Mouse (Mus musculus) embryonic facial prominence, embryonic 13.5 days (tissue): ENCODE data around the gene Inafm2. TPM values are rescaled to one million over a fixed set of nuclear protein-coding genes. Genes with fewer than 3 reads are reported as not detected.

Experiments used
- ATAC-seq: fragments of 200-750 bp; cut with Nextera tagmentation; 2 replicates; pipeline ENCODE4 v1.8.0; 2017; ENCODE audit warnings: low read depth; ENCODE audit not compliant: insufficient number of reproducible peaks, insufficient read depth, low FRiP score, low TSS enrichment
- H3K27ac ChIP-seq: fragments of 300-500 bp; sonication (generic); 2 replicates; pipeline ENCODE4 v1.5.1; 2015; ENCODE audit warnings: moderate library complexity, mild to moderate bottlenecking, inconsistent platforms
- H3K27me3 ChIP-seq: fragments of 300-500 bp; sonication (generic); 2 replicates; pipeline ENCODE4 v1.6.1; 2015; ENCODE audit warnings: mild to moderate bottlenecking, inconsistent platforms
- H3K36me3 ChIP-seq: fragments of 300-500 bp; sonication (generic); 2 replicates; pipeline ENCODE4 v1.6.1; 2015; ENCODE audit warnings: mild to moderate bottlenecking, inconsistent platforms
- H3K4me1 ChIP-seq: fragments of 300-500 bp; sonication (generic); 2 replicates; pipeline ENCODE4 v1.6.1; 2015; ENCODE audit warnings: inconsistent platforms
- H3K4me2 ChIP-seq: fragments of 300-500 bp; sonication (generic); 2 replicates; pipeline ENCODE4 v1.6.1; 2015; ENCODE audit warnings: moderate library complexity, mild to moderate bottlenecking, inconsistent platforms
- H3K4me3 ChIP-seq: fragments of 300-500 bp; sonication (generic); 2 replicates; pipeline ENCODE4 v1.5.1; 2015; ENCODE audit warnings: mild to moderate bottlenecking, inconsistent platforms
- H3K9ac ChIP-seq: fragments of 300-500 bp; sonication (generic); 2 replicates; pipeline ENCODE4 v1.6.1; 2015; ENCODE audit warnings: mild to moderate bottlenecking, inconsistent platforms
- H3K9me3 ChIP-seq: fragments of 300-500 bp; sonication (generic); 2 replicates; pipeline ENCODE4 v1.6.1; 2016; ENCODE audit warnings: inconsistent platforms
- WGBS: fragments of 180-500 bp; shearing (Covaris S2); methylation state at CpG from one replicate; pipeline ENCODE4 v1.1.7; 2015; ENCODE audit warnings: mixed read lengths; 5-methylcytosine and 5-hydroxymethylcytosine counted together
- polyA plus RNA-seq: library from polyadenylated mRNA; unstranded; fragments of >200 nt; fragmentation: Nextera tagmentation; extraction: Ambion mirVana; gene quantifications from 2 replicates; pipeline ENCODE4 v1.2.1, GENCODE M21; 2015

The Inafm2 gene
- 12.7 and 13.1 TPM in 2 replicates for polyA plus RNA-seq

GRCm38 (mm10) chr2:118745232-118745884, at the start of gene Inafm2:
TSS of gene Inafm2 (plus strand) at chr2:118745758.
- peaks cover 37% of the 10 kb centered on the region for H3K27me3 ChIP-seq
- peak within 1 kb of the TSS; percentile 88 for H3K9ac ChIP-seq
- H3K4me2 ChIP-seq: peak within 1 kb of the TSS; percentile 98
- no peak within 1 kb of the TSS for H3K27ac ChIP-seq
- peaks cover 46% of the 10 kb centered on the region for H3K4me1 ChIP-seq
- H3K36me3 ChIP-seq: no peaks in the 10 kb centered on the region
- under 1% methylated on average over 49 of the region's 57 CpGs for WGBS
- H3K4me3 ChIP-seq: peak within 1 kb of the TSS; percentile 81
- no peaks in the 10 kb centered on the region for H3K9me3 ChIP-seq
- peak; percentile 89 for ATAC-seq

GRCm38 (mm10) chr2:118696451-118697308, 48.9 kb upstream of the Inafm2 start:
- Histone ChIP-seq H3K27me3 (peaks cover 59% of the 10 kb centered on the region), H3K4me3 (no peak overlapping the region), H3K4me1 (peaks cover 35% of the 10 kb centered on the region), H3K9me3 (no peaks in the 10 kb centered on the region), H3K4me2 (no peak overlapping the region), H3K27ac (no peak overlapping the region), H3K9ac (no peak overlapping the region), H3K36me3 (no peaks in the 10 kb centered on the region)
- WGBS: 57% methylated on average over 21 of the region's 21 CpGs
- ATAC-seq: no peak

- H3K36me3 ChIP-seq: no peaks in the 10 kb centered on the region
- no peak overlapping the region for H3K4me3 ChIP-seq
- no peak for ATAC-seq
- peak overlapping the region; percentile 14; the same call in 1 of the 2 replicates for H3K27ac ChIP-seq
- 45% methylated on average over 5 of the region's 5 CpGs for WGBS
- peaks cover 66% of the 10 kb centered on the region for H3K27me3 ChIP-seq
- no peaks in the 10 kb centered on the region for H3K9me3 ChIP-seq
- no peak overlapping the region for H3K9ac ChIP-seq
- no peak overlapping the region for H3K4me2 ChIP-seq
- peaks cover 37% of the 10 kb centered on the region for H3K4me1 ChIP-seq
Observed at GRCm38 (mm10) chr2:118697311-118697877, 48.2 kb upstream of the Inafm2 start.

- Histone ChIP-seq H3K27me3 (peaks cover 72% of the 10 kb centered on the region), H3K4me3 (no peak overlapping the region), H3K9me3 (no peaks in the 10 kb centered on the region), H3K4me2 (no peak overlapping the region), H3K4me1 (peaks cover 43% of the 10 kb centered on the region), H3K36me3 (no peaks in the 10 kb centered on the region), H3K27ac (peak overlapping the region; percentile 83), H3K9ac (no peak overlapping the region)
- 17% methylated on average over 7 of the region's 7 CpGs for WGBS
- no peak for ATAC-seq
Observed at GRCm38 (mm10) chr2:118697955-118698354, 47.6 kb upstream of the Inafm2 start.

- WGBS: 2% methylated on average over 32 of the region's 32 CpGs
- no peaks in the 10 kb centered on the region for H3K9me3 ChIP-seq
- H3K9ac ChIP-seq: no peak overlapping the region
Observed at GRCm38 (mm10) chr2:118700179-118701062, 45.1 kb upstream of the Inafm2 start.

GRCm38 (mm10) chr2:118701161-118701560, 44.4 kb upstream of the Inafm2 start:
- Histone ChIP-seq H3K27ac (no peak overlapping the region), H3K4me3 (no peak overlapping the region), H3K4me1 (peaks cover 55% of the 10 kb centered on the region), H3K4me2 (peak overlapping the region; percentile 55; the same call in 1 of the 2 replicates), H3K9me3 (no peaks in the 10 kb centered on the region), H3K27me3 (peaks cover 89% of the 10 kb centered on the region), H3K9ac (no peak overlapping the region), H3K36me3 (no peaks in the 10 kb centered on the region)
- no peak for ATAC-seq
- 4% methylated on average over 5 of the region's 5 CpGs for WGBS

More at GRCm38 (mm10) chr2:118700179-118701062, 45.1 kb upstream of the Inafm2 start:
- H3K4me2 ChIP-seq: peak overlapping the region; percentile 55
- H3K27me3 ChIP-seq: peaks cover 86% of the 10 kb centered on the region
- H3K4me3 ChIP-seq: peak overlapping the region; percentile 21
- no peaks in the 10 kb centered on the region for H3K36me3 ChIP-seq
- H3K27ac ChIP-seq: no peak overlapping the region
- no peak for ATAC-seq
- H3K4me1 ChIP-seq: peaks cover 58% of the 10 kb centered on the region

GRCm38 (mm10) chr2:118701971-118702882, 43.3 kb upstream of the Inafm2 start:
- Histone ChIP-seq H3K4me2 (peak overlapping the region; percentile 77), H3K9me3 (no peaks in the 10 kb centered on the region), H3K36me3 (no peaks in the 10 kb centered on the region), H3K27me3 (peaks cover 89% of the 10 kb centered on the region), H3K4me1 (peaks cover 50% of the 10 kb centered on the region), H3K27ac (no peak overlapping the region), H3K4me3 (peak overlapping the region; percentile 43), H3K9ac (peak overlapping the region; percentile 44; the same call in 1 of the 2 replicates)
- 4% methylated on average over 51 of the region's 51 CpGs for WGBS
- no peak for ATAC-seq

- peak overlapping the region; percentile 44 for H3K9ac ChIP-seq
- ATAC-seq: no peak
- H3K36me3 ChIP-seq: no peaks in the 10 kb centered on the region
- H3K4me3 ChIP-seq: peak overlapping the region; percentile 43
- no peaks in the 10 kb centered on the region for H3K9me3 ChIP-seq
- no peak overlapping the region for H3K27ac ChIP-seq
- H3K4me1 ChIP-seq: peaks cover 43% of the 10 kb centered on the region
- peaks cover 94% of the 10 kb centered on the region for H3K27me3 ChIP-seq
- WGBS: under 1% methylated on average over 93 of the region's 93 CpGs
- H3K4me2 ChIP-seq: peak overlapping the region; percentile 77
Observed at GRCm38 (mm10) chr2:118702883-118703761, 42.4 kb upstream of the Inafm2 start.

- H3K27me3 ChIP-seq: peaks cover 100% of the 10 kb centered on the region
- H3K9ac ChIP-seq: peak within 1 kb of the TSS; percentile 44
- H3K4me3 ChIP-seq: peak within 1 kb of the TSS; percentile 43
- H3K4me2 ChIP-seq: peak within 1 kb of the TSS; percentile 77
- no peaks in the 10 kb centered on the region for H3K36me3 ChIP-seq
- no peaks in the 10 kb centered on the region for H3K9me3 ChIP-seq
- peaks cover 37% of the 10 kb centered on the region for H3K4me1 ChIP-seq
- no peak within 1 kb of the TSS for H3K27ac ChIP-seq
- ATAC-seq: no peak
- WGBS: 1% methylated on average over 50 of the region's 50 CpGs
Observed at GRCm38 (mm10) chr2:118703913-118704730, 41.4 kb upstream of the Inafm2 start, which contains the start of gene Ankrd63. TSS of gene Ankrd63 (minus strand) at chr2:118703963.
